Comparison of ENCODE assay signal across 16 mouse cellular contexts in the genomic region with DNA sequence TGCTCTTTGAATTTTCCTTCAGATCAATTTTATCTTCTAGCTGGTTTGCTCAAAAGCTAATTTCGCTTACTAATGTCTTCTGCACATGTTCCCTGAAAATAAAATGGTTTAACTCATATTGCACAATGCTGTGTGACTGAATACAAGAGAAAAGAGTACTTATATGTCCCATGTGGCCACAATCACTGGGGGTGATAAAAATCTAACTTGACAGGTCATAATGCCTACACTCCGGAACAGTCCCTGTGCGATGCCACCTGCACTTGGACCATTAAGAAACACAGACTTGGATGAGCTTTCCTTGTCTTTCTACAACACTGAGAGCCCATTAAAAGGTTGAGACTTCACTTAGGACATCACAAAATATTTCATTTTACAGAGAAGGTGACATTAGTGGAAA.
"Had no signal": no experiment of that assay in that cellular context is flagged by ENCODE, and none has a peak within 500 bp of the region (broad histone marks: within the 10 kb centered on the region; RNA-seq: fewer than 3 reads in every experiment).

No protein-coding gene starts in this region.

- DNase-seq: right cerebral cortex, adult 18-20 months; right cerebral cortex, postnatal 14 days; right cerebral cortex, postnatal 25 days; right cerebral cortex, postnatal 4 days; spleen, adult 18-20 months; thymus, adult 18-20 months; thymus, adult 2 months; thymus, postnatal 14 days; thymus, postnatal 25 days; thymus, postnatal 36 days; thymus, postnatal 4 days had no signal

- H3K9ac ChIP-seq: neural tube, embryonic 12.5 days; neural tube, embryonic 13.5 days; neural tube, embryonic 15.5 days; stomach, embryonic 15.5 days had no signal

- H3K4me3 ChIP-seq: neural tube, embryonic 12.5 days; neural tube, embryonic 13.5 days; neural tube, embryonic 15.5 days; stomach, embryonic 15.5 days had no signal

- H3K4me1 ChIP-seq: neural tube, embryonic 12.5 days; neural tube, embryonic 13.5 days; neural tube, embryonic 15.5 days; stomach, embryonic 15.5 days had no signal

- H3K9me3 ChIP-seq: neural tube, embryonic 12.5 days; neural tube, embryonic 13.5 days; neural tube, embryonic 15.5 days; stomach, embryonic 15.5 days had no signal

- H3K4me2 ChIP-seq: neural tube, embryonic 12.5 days; neural tube, embryonic 13.5 days; neural tube, embryonic 15.5 days; stomach, embryonic 15.5 days had no signal

- H3K36me3 ChIP-seq: neural tube, embryonic 12.5 days; neural tube, embryonic 13.5 days; neural tube, embryonic 15.5 days; stomach, embryonic 15.5 days had no signal

- H3K27ac ChIP-seq: neural tube, embryonic 12.5 days; neural tube, embryonic 13.5 days; neural tube, embryonic 15.5 days; stomach, embryonic 15.5 days; stomach, postnatal 0 days had no signal

- H3K27me3 ChIP-seq: neural tube, embryonic 12.5 days; neural tube, embryonic 13.5 days; neural tube, embryonic 15.5 days; stomach, embryonic 15.5 days had no signal
